Mouse (Mus musculus) MEL (cell line): Measurements from ENCODE around the gene Dhrs13.
A peak's percentile ranks its signal among the peaks of the same experiment; 100 is the strongest.

Experiments used
- CTCF ChIP-seq, 3 experiments: IDR thresholded peaks in 2 of 3; conservative IDR thresholded peaks in 1 of 3; 2 replicates each; pipeline ENCODE4 v1.5.1; 2011 to 2012; ENCODE audit warnings: low read length in 3 of 3, low read depth in 2 of 3, mild to moderate bottlenecking in 2 of 3, improper control_type of control experiment in 1 of 3, inconsistent platforms in 1 of 3, mixed read lengths in 1 of 3, moderate library complexity in 1 of 3; ENCODE audit not compliant: control insufficient read depth in 1 of 3, insufficient read depth in 1 of 3, poor library complexity in 1 of 3, severe bottlenecking in 1 of 3
- E2F4 ChIP-seq: IDR thresholded peaks from 2 replicates; pipeline ENCODE4 v1.6.1; 2011; ENCODE audit warnings: low read depth, low read length, improper control_type of control experiment, borderline replicate concordance
- EP300 ChIP-seq, 2 experiments: IDR thresholded peaks; 2 replicates each; pipeline ENCODE4 v1.6.1; 2011; ENCODE audit warnings: improper control_type of control experiment in 2 of 2, low read length in 2 of 2, low read depth in 1 of 2, mild to moderate bottlenecking in 1 of 2
- GATA1 ChIP-seq: IDR thresholded peaks from 2 replicates; pipeline ENCODE4 v1.6.1; 2011; ENCODE audit warnings: low read depth, low read length, improper control_type of control experiment
- HCFC1 ChIP-seq: IDR thresholded peaks from 2 replicates; pipeline ENCODE4 v1.6.1; 2012; ENCODE audit warnings: low read depth, mild to moderate bottlenecking, inconsistent platforms, low read length, improper control_type of control experiment, moderate library complexity
- MAX ChIP-seq: IDR thresholded peaks from 2 replicates; pipeline ENCODE4 v1.6.1; 2011; ENCODE audit warnings: low read length, improper control_type of control experiment
- MYB ChIP-seq: IDR thresholded peaks from 2 replicates; pipeline ENCODE4 v1.6.1; 2011; ENCODE audit warnings: mild to moderate bottlenecking, low read depth, low read length, improper control_type of control experiment
- POLR2A ChIP-seq, 2 experiments: IDR thresholded peaks; 2 replicates each; pipeline ENCODE4 v1.6.1; 2011 to 2012; ENCODE audit warnings: low read length in 2 of 2, mild to moderate bottlenecking in 2 of 2, control low read depth in 1 of 2, improper control_type of control experiment in 1 of 2, low read depth in 1 of 2, moderate library complexity in 1 of 2; ENCODE audit not compliant: control insufficient read depth in 1 of 2, insufficient read depth in 1 of 2, poor library complexity in 1 of 2
- POLR2AphosphoS2 ChIP-seq: IDR thresholded peaks from 2 replicates; pipeline ENCODE4 v1.6.1; 2011; ENCODE audit warnings: low read length, improper control_type of control experiment
- RAD21 ChIP-seq: IDR thresholded peaks from 2 replicates; pipeline ENCODE4 v1.6.1; 2011; ENCODE audit warnings: mild to moderate bottlenecking, low read depth, low read length, improper control_type of control experiment
- RCOR1 ChIP-seq: IDR thresholded peaks from 2 replicates; pipeline ENCODE4 v1.6.1; 2012; ENCODE audit warnings: low read depth, mild to moderate bottlenecking, inconsistent platforms, low read length, improper control_type of control experiment
- USF1 ChIP-seq: IDR thresholded peaks from 2 replicates; pipeline ENCODE4 v1.6.1; 2014; ENCODE audit warnings: low read depth, mild to moderate bottlenecking, inconsistent platforms, low read length, improper control_type of control experiment, moderate library complexity
- ZKSCAN1 ChIP-seq: IDR thresholded peaks from 2 replicates; pipeline ENCODE4 v1.6.1; 2012; ENCODE audit warnings: low read depth, mild to moderate bottlenecking, inconsistent platforms, low read length, improper control_type of control experiment, moderate library complexity
- ZMIZ1 ChIP-seq: IDR thresholded peaks from 2 replicates; pipeline ENCODE4 v1.6.1; 2012; ENCODE audit warnings: low read depth, mild to moderate bottlenecking, inconsistent platforms, low read length, improper control_type of control experiment, moderate library complexity

DNA sequence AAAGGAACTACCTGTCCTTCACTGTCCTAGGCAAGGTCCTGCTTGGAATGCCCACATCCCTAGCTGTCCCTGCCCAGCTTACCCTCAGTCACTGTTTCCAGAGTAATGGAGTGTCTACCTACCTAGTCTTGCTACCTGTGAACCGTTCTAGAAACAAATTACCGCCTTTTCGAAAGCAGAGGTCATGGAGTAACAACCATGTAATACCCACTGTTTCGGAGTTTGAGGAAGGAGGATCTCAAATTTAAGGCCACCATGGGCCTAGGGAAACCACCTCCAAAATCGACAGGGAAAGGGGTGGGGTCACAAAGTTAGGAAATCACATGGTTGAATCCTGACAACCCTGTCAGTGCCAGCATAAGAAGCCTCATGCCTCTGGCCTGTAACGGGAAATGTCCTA, 691 bp upstream of the Dhrs13 start:
- no peak for TF ChIP-seq GATA1
- no peak for TF ChIP-seq RCOR1
- no peak for TF ChIP-seq EP300 (IDR thresholded peaks at IDR 0.05; ENCODE audit: low read depth in 1 of 2, low read length in 2 of 2)
- no peak for TF ChIP-seq USF1
- no peak for TF ChIP-seq MAX
- no peak for TF ChIP-seq CTCF (IDR thresholded peaks at IDR 0.05 in 2 of 3, conservative IDR thresholded peaks at IDR 0.05 in 1 of 3; ENCODE audit: control insufficient read depth in 1 of 3, insufficient read depth in 1 of 3, low read depth in 2 of 3, low read length in 3 of 3, poor library complexity in 1 of 3, severe bottlenecking in 1 of 3)
- TF ChIP-seq HCFC1: no peak
- no peak for TF ChIP-seq E2F4
- peak; percentile 89; the same call in 1 of the 2 replicates for TF ChIP-seq POLR2AphosphoS2
- TF ChIP-seq ZKSCAN1: no peak
- no peak for TF ChIP-seq POLR2A (IDR thresholded peaks at IDR 0.05; ENCODE audit: control insufficient read depth in 1 of 2, insufficient read depth in 1 of 2, low read depth in 1 of 2, low read length in 2 of 2, poor library complexity in 1 of 2)
- no peak for TF ChIP-seq ZMIZ1
- TF ChIP-seq MYB: no peak
- no peak for TF ChIP-seq RAD21
